Mouse (Mus musculus) limb, embryonic 12.5 days (tissue): ENCODE data around the gene Zfp1. TPM values are rescaled to one million over a fixed set of nuclear protein-coding genes. Genes with fewer than 3 reads are reported as not detected.

Experiments
- ATAC-seq: fragments of 200-750 bp; cut with Nextera tagmentation; 2 replicates; pipeline ENCODE4 v1.8.0; 2017; ENCODE audit warnings: low read depth, moderate TSS enrichment; ENCODE audit not compliant: insufficient number of reproducible peaks, insufficient read depth, low FRiP score, low TSS enrichment
- H3K27ac ChIP-seq: fragments of 300-500 bp; sonication (generic); 2 replicates; pipeline ENCODE4 v1.5.1; 2016; ENCODE audit warnings: mild to moderate bottlenecking, moderate library complexity
- H3K27me3 ChIP-seq: fragments of 300-500 bp; sonication (generic); 2 replicates; pipeline ENCODE4 v1.6.1; 2016; ENCODE audit warnings: mild to moderate bottlenecking, moderate library complexity
- H3K36me3 ChIP-seq: fragments of 300-500 bp; sonication (generic); 2 replicates; pipeline ENCODE4 v1.6.1; 2016; ENCODE audit warnings: mild to moderate bottlenecking, moderate library complexity
- H3K4me1 ChIP-seq: fragments of 300-500 bp; sonication (generic); replicated peaks from 2 replicates; pipeline ENCODE4 v1.6.1; 2016
- H3K4me2 ChIP-seq: fragments of 300-500 bp; sonication (generic); 2 replicates; pipeline ENCODE4 v1.6.1; 2016; ENCODE audit warnings: mild to moderate bottlenecking, moderate library complexity
- H3K4me3 ChIP-seq: fragments of 300-500 bp; sonication (generic); replicated peaks from 2 replicates; pipeline ENCODE4 v1.5.1; 2016; ENCODE audit warnings: mild to moderate bottlenecking
- H3K9ac ChIP-seq: fragments of 300-500 bp; sonication (generic); replicated peaks from 2 replicates; pipeline ENCODE4 v1.6.1; 2016; ENCODE audit warnings: mild to moderate bottlenecking, moderate library complexity
- H3K9me3 ChIP-seq: fragments of 300-500 bp; sonication (generic); 2 replicates; pipeline ENCODE4 v1.6.1; 2016; ENCODE audit warnings: mild to moderate bottlenecking, moderate library complexity
- WGBS: fragments of 180-500 bp; shearing (Covaris S2); methylation state at CpG from one replicate; pipeline ENCODE4 v1.1.7; 2016; 5-methylcytosine and 5-hydroxymethylcytosine counted together
- microRNA-seq: library from miRNA; unstranded; fragments of <30 nt; microRNA quantifications from one replicate; pipeline ENCODE4, GENCODE M21; 2017
- polyA plus RNA-seq: library from polyadenylated mRNA; unstranded; fragments of >200 nt; fragmentation: Nextera tagmentation; extraction: Ambion mirVana; gene quantifications from 2 replicates; pipeline ENCODE4 v1.2.1, GENCODE M21; 2016

Zfp1 gene
- polyA plus RNA-seq, 1 experiment from 2014 or later, result 28.3 TPM

DNA sequence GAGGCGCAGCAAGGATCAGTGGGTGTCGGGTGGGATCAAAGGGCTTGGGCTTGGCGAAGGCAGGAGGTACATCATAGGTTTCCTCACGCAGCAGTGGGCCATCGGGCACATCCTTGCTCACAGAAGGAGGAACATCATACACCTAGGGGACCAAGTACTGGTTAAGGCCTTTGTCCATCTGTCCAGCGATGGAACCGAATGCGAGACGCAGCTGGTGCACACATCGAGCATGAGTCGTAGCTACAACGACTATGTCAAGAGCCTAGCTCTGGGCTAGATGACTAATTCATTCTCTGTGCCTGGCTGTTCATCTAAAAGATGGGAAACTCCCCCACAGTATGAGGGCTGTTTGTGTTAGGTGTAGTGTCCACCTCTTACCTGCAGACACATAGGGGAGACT is 71.1 kb downstream of the Zfp1 start:
- peaks cover 17% of the 10 kb centered on the region for H3K4me1 ChIP-seq
- H3K4me2 ChIP-seq, result no peak overlapping the region
- no peak overlapping the region for H3K9ac ChIP-seq
- H3K27ac ChIP-seq, result no peak overlapping the region
- WGBS, result 93% methylated on average over 12 of the region's 12 CpGs
- no peaks in the 10 kb centered on the region for H3K27me3 ChIP-seq
- peaks cover 93% of the 10 kb centered on the region for H3K36me3 ChIP-seq
- no peak overlapping the region for H3K4me3 ChIP-seq
- no peak for ATAC-seq
- H3K9me3 ChIP-seq, result no peaks in the 10 kb centered on the region

- no peak overlapping the region for H3K9ac ChIP-seq
- H3K9me3 ChIP-seq, result no peaks in the 10 kb centered on the region
- H3K4me1 ChIP-seq, result peaks cover 16% of the 10 kb centered on the region
- no peak overlapping the region for H3K27ac ChIP-seq
- 88% methylated on average over 13 of the region's 13 CpGs for WGBS
- no peak overlapping the region for H3K4me3 ChIP-seq
- H3K27me3 ChIP-seq, result no peaks in the 10 kb centered on the region
- no peak for ATAC-seq
- no peak overlapping the region for H3K4me2 ChIP-seq
- peaks cover 93% of the 10 kb centered on the region for H3K36me3 ChIP-seq
Observed at GRCm38 (mm10) chr8:111715514-111715913, 72.3 kb downstream of the Zfp1 start.

DNA sequence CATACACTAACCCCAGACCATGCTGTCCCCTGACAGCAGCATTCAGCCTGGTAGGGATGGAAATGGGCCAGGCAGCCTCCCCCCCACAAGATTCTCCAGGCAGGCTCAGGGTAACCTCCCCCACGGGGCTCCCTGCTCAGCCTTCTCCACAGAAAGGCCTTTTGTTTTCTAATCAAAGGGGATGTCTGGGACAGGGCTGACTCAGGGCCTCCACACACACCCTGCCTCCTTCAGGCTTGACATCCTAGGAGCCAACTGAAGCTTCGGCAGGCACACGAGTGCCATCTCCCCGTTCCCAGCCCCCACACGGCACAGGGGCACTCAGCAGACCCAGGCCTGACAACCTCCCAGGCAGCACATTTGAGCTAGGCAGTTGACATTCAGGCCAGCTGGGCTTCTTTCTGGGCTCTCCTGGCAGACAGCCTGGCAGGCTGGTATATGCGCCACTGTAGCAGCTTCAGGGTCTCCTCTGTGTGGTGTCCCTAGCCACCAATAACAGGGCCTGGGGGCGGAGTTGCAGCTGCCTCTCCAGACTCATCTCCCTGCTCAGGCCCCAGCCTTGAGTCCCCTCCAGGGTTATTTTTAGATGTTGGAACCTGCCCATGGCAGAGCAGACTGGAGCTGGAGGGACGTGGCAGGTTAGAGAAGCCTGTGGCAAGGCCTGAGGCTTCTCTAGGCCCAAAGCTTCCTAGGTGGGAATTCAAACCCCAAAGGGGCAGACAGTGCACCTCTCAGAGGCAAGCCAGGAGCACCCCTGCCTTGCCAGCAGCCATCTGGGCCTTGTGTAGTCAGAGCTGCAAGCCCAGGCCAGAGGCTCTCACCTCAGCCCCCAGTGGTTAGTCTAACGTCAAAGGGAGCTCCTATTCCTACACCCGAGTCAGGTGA is 73.6 kb downstream of the Zfp1 start:
- Histone ChIP-seq H3K4me2 (no peak overlapping the region), H3K4me1 (peaks cover 16% of the 10 kb centered on the region), H3K27ac (peak overlapping the region; percentile 46), H3K36me3 (peaks cover 89% of the 10 kb centered on the region), H3K9ac (peak overlapping the region; percentile 5; the same call in 1 of the 2 replicates), H3K9me3 (no peaks in the 10 kb centered on the region), H3K4me3 (no peak overlapping the region), H3K27me3 (no peaks in the 10 kb centered on the region)
- WGBS, result 77% methylated on average over 10 of the region's 10 CpGs
- ATAC-seq, result no peak

DNA sequence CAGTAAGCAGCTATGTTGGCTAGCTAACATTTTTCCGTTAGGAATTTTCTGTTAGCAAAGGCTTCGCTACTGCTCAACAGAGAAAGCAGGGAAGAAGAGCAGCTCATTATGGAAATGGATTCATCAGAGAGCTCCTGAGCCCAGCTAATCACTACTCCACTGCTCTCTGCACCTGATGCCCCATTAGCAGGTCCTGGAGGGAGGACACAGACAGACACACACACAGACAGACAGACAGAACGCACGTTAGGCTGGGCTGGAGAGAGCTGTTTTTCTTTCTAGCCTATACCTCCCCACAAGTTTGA is 74.2 kb downstream of the Zfp1 start:
- H3K4me3 ChIP-seq, result no peak overlapping the region
- 89% methylated on average over 4 of the region's 4 CpGs for WGBS
- peak overlapping the region; percentile 5; the same call in 1 of the 2 replicates for H3K9ac ChIP-seq
- H3K4me2 ChIP-seq, result no peak overlapping the region
- no peaks in the 10 kb centered on the region for H3K27me3 ChIP-seq
- peak overlapping the region; percentile 46 for H3K27ac ChIP-seq
- H3K36me3 ChIP-seq, result peaks cover 83% of the 10 kb centered on the region
- no peaks in the 10 kb centered on the region for H3K9me3 ChIP-seq
- ATAC-seq, result no peak
- peaks cover 16% of the 10 kb centered on the region for H3K4me1 ChIP-seq

DNA sequence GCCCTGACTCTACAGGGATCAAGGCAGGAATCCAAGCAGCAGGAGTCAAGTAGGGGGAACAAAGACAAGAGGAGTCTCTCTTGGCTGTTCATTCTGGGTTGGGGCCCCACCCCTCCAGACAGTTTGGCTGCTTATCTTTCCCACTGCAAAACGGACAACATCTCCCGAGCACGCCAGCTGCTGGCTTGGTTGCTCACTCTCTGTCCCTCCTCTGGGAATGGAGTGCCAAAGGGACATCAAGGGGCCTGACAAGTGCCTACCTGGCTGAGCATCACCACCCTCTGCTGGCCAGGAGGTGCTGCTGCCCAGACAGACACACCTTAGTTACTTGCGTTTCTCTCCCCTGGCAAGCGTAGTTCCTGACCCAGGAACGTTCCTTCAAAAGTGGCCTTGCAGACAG is 74.7 kb downstream of the Zfp1 start:
- H3K27ac ChIP-seq, result peak overlapping the region; percentile 46; the same call in 1 of the 2 replicates
- H3K4me3 ChIP-seq, result no peak overlapping the region
- WGBS, result 83% methylated on average over 6 of the region's 6 CpGs
- peaks cover 78% of the 10 kb centered on the region for H3K36me3 ChIP-seq
- H3K4me1 ChIP-seq, result peaks cover 16% of the 10 kb centered on the region
- no peak overlapping the region for H3K9ac ChIP-seq
- H3K27me3 ChIP-seq, result no peaks in the 10 kb centered on the region
- ATAC-seq, result no peak
- no peaks in the 10 kb centered on the region for H3K9me3 ChIP-seq
- H3K4me2 ChIP-seq, result no peak overlapping the region

DNA sequence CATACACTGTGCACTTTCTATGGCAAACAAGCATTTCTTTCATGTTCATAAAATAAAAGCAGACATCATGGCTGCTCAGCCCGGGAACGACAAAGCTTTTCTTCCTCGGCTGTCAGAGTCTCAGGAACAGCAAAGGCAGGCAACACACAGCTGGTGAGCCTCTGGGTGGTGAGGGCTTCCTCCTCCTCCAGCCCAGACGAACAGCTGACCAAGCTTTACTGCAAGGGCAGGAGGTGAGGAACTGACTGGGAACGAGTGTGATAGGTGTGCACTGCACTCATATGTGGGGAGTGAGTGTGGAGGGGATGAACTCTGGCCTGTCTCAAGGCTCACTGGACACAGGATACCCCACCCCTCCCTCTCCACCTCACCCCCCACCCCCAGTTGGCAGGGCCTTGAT is 75.7 kb downstream of the Zfp1 start:
- Histone ChIP-seq H3K36me3 (peaks cover 68% of the 10 kb centered on the region), H3K9me3 (no peaks in the 10 kb centered on the region), H3K4me3 (no peak overlapping the region), H3K4me1 (peaks cover 16% of the 10 kb centered on the region), H3K27me3 (no peaks in the 10 kb centered on the region), H3K9ac (no peak overlapping the region), H3K4me2 (no peak overlapping the region), H3K27ac (no peak overlapping the region)
- ATAC-seq, result no peak
- WGBS, result 63% methylated on average over 5 of the region's 5 CpGs

GRCm38 (mm10) chr8:111720115-111720544 is 76.9 kb downstream of the Zfp1 start:
- Histone ChIP-seq H3K4me3 (no peak overlapping the region), H3K9ac (no peak overlapping the region), H3K27ac (no peak overlapping the region), H3K4me1 (peaks cover 18% of the 10 kb centered on the region), H3K36me3 (peaks cover 56% of the 10 kb centered on the region), H3K27me3 (no peaks in the 10 kb centered on the region), H3K9me3 (no peaks in the 10 kb centered on the region), H3K4me2 (no peak overlapping the region)
- no peak for ATAC-seq
- 58% methylated on average over 4 of the region's 4 CpGs for WGBS

Small RNA genes lying within 50 kb of the gene (microRNA-seq; reads per million reads assigned to microRNA genes)
- not detected for gene Mir7076

Other genes starting within 250 kb of the Zfp1 start
- gene Fa2h, start 249.6 kb upstream of the Zfp1 start, polyA plus RNA-seq, result not detected in 2 replicates
- gene Wdr59, start 121.3 kb upstream of the Zfp1 start, polyA plus RNA-seq, result 7.9 and 8.0 TPM in 2 replicates
- 69.4 and 76.7 TPM in 2 replicates for gene Znrf1, start 107.3 kb upstream of the Zfp1 start, polyA plus RNA-seq
- gene Ldhd, start 13.0 kb upstream of the Zfp1 start, polyA plus RNA-seq, result 0.25 and 0.26 TPM in 2 replicates
- gene Ctrb1, start 47.6 kb downstream of the Zfp1 start, polyA plus RNA-seq, result not detected in 2 replicates
- 39.5 and 39.7 TPM in 2 replicates for gene Bcar1, start 100.4 kb downstream of the Zfp1 start, polyA plus RNA-seq
- gene Cfdp1, start 210.9 kb downstream of the Zfp1 start, polyA plus RNA-seq, result 239 and 240 TPM in 2 replicates
- gene Tmem170, start 233.3 kb downstream of the Zfp1 start, polyA plus RNA-seq, result 8.4 and 9.1 TPM in 2 replicates